Mouse (Mus musculus) G1E (cell line): ENCODE results near the gene Gdf9. TPM values are rescaled to one million over a fixed set of nuclear protein-coding genes. Genes with fewer than 3 reads are reported as not detected.

Experiments used
- ATAC-seq: 2 replicates; pipeline ENCODE4 v1.8.0; 2016; ENCODE audit warnings: mild to moderate bottlenecking; ENCODE audit not compliant: insufficient number of reproducible peaks, poor library complexity, low FRiP score, severe bottlenecking; ENCODE audit errors: extremely low read depth
- DNase-seq: peaks from one replicate; pipeline ENCODE4 v3.0.0; 2012; ENCODE audit warnings: low spot score
- H3K27me3 ChIP-seq: 2 replicates; pipeline ENCODE4 v1.6.1; 2012; ENCODE audit warnings: mild to moderate bottlenecking, low read length, inconsistent platforms; ENCODE audit not compliant: insufficient read depth
- H3K36me3 ChIP-seq: replicated peaks from 2 replicates; pipeline ENCODE3; 2012; ENCODE audit warnings: mild to moderate bottlenecking, inconsistent platforms
- H3K4me1 ChIP-seq: 2 replicates; pipeline ENCODE4 v1.6.1; 2012; ENCODE audit warnings: low read depth, low read length, inconsistent platforms, mixed read lengths; ENCODE audit not compliant: insufficient read depth
- H3K4me3 ChIP-seq: 2 replicates; pipeline ENCODE4 v1.5.1; 2012; ENCODE audit warnings: low read depth, mild to moderate bottlenecking, inconsistent platforms, low read length, moderate library complexity, mixed read lengths
- H3K9me3 ChIP-seq: replicated peaks from 2 replicates; pipeline ENCODE4 v1.6.1; 2012; ENCODE audit warnings: inconsistent platforms
- CTCF ChIP-seq: IDR thresholded peaks from 2 replicates; pipeline ENCODE4 v1.5.1; 2012; ENCODE audit warnings: low read depth, low read length, inconsistent platforms, mixed read lengths
- GATA1 ChIP-seq: IDR thresholded peaks from 2 replicates; pipeline ENCODE4 v1.6.1; 2012; ENCODE audit warnings: borderline replicate concordance, low read length, inconsistent platforms, mixed read lengths
- GATA2 ChIP-seq: IDR thresholded peaks from 2 replicates; pipeline ENCODE4 v1.6.1; 2012; ENCODE audit warnings: low read depth, low read length, inconsistent platforms, borderline replicate concordance
- POLR2AphosphoS5 ChIP-seq: IDR thresholded peaks from 2 replicates; pipeline ENCODE4 v1.6.1; 2012; ENCODE audit warnings: low read depth, low read length, inconsistent platforms; ENCODE audit not compliant: insufficient replicate concordance
- TAL1 ChIP-seq: conservative IDR thresholded peaks from 2 replicates; pipeline ENCODE4 v1.6.1; 2012; ENCODE audit warnings: low read depth, low read length, inconsistent platforms, mixed read lengths
- polyA plus RNA-seq: library from polyadenylated mRNA; stranded (reverse); fragments of >175 nt; gene quantifications from 2 replicates; pipeline ENCODE4 v1.2.3, GENCODE M21; 2012
- total RNA-seq, 2 experiments: library from RNA; stranded (forward) in 1 of 2; stranded (reverse) in 1 of 2; fragments of 200-1000 nt in 1 of 2; fragments of >200 nt in 1 of 2; fragmentation: Nextera tagmentation in 1 of 2; gene quantifications; 2 replicates each; pipeline ENCODE4 v1.2.3; 2014 to 2017

Gdf9 gene
- total and polyA plus RNA-seq, 3 experiments: 0.10 to 0.38 TPM; not detected in 1

GRCm38 (mm10) chr11:53479783-53480301 is 49.0 kb downstream of the Gdf9 start, which contains the start of the genes Gm9945 and Sowaha:
TSS of gene Gm9945 (plus strand) at chr11:53480166.
TSS of gene Sowaha (minus strand) at chr11:53480274.
- TF ChIP-seq GATA2: no peak
- no peak for TF ChIP-seq CTCF
- no peak for TF ChIP-seq TAL1
- no peak for TF ChIP-seq GATA1
- no peak for TF ChIP-seq POLR2AphosphoS5
- ATAC-seq (no peak), DNase-seq (peak; percentile 69)
- Histone ChIP-seq H3K9me3 (peaks cover 13% of the 10 kb centered on the region), H3K4me1 (peaks cover 64% of the 10 kb centered on the region), H3K36me3 (peaks cover 12% of the 10 kb centered on the region), H3K27me3 (peaks cover 9% of the 10 kb centered on the region), H3K4me3 (peak within 1 kb of the TSS; percentile 81)

DNA sequence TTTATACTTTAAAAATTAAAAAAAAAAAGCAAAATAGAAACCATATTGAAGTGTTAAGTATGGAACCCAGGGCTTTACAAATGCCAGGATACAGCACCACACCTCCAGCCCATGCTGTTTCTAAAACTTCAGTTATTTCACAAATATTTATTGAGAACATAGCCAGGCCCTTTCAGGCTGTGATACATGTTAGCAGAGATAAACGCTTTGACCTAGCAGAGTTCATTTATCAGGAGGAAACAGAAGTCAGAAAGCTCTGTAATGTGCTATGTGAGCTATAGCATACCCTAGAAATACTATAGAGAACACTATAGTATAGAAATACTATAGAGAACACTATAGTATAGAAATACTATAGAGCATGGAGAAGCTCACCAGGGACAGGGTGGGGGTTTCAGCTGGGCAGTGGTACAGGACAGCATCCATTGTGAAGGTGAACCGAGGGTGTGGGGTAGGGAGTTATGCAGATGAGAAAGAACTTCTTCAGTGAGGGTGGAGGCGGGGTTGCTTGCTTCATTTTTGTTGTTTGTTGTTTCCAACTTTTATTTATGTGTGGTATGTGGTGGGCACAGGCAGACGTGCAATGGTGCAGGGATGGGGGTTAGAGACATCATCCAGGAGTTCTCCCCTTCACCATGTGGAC is 50.4 kb downstream of the Gdf9 start:
- no peak overlapping the region; the same call in 1 of the 2 replicates for H3K4me3 ChIP-seq
- peaks cover 72% of the 10 kb centered on the region for H3K4me1 ChIP-seq
- DNase-seq (peak; percentile 39), ATAC-seq (peak; percentile 77)
- peaks cover 12% of the 10 kb centered on the region for H3K36me3 ChIP-seq
- peak; percentile 77 for TF ChIP-seq TAL1
- no peak for TF ChIP-seq GATA1
- TF ChIP-seq GATA2: no peak
- no peak for TF ChIP-seq POLR2AphosphoS5
- TF ChIP-seq CTCF: no peak
- peaks cover 7% of the 10 kb centered on the region; the same call in 1 of the 2 replicates for H3K27me3 ChIP-seq
- peaks cover 13% of the 10 kb centered on the region for H3K9me3 ChIP-seq

- peak; percentile 32; the same call in 1 of the 2 replicates for ATAC-seq
- Histone ChIP-seq H3K27me3 (peaks cover 14% of the 10 kb centered on the region), H3K4me3 (peak overlapping the region; percentile 27; the same call in 1 of the 2 replicates), H3K9me3 (peaks cover 12% of the 10 kb centered on the region), H3K36me3 (peaks cover 6% of the 10 kb centered on the region), H3K4me1 (peaks cover 76% of the 10 kb centered on the region)
- DNase-seq: peak; percentile 37
- peak; percentile 88 for TF ChIP-seq TAL1
- TF ChIP-seq POLR2AphosphoS5: no peak
Measured at GRCm38 (mm10) chr11:53483159-53483891, 52.5 kb downstream of the Gdf9 start.

DNA sequence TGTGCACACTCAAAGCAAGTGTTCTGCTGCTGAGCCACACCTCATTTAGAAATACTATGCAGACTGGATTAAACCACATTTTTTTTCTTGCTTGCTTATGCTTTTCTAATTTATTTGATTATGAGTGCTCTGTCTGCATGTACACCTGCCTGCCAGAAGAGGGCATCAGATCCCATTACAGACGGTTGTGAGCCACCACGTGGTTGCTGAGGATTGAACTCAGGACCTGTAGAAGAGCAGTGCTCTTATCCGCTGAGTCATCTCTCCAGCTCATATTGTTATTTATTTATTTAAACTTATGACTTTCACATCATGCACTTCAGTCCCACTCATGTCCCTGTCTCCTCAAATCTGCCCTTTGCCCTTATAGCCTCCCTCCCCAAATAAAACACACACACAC is 54.9 kb downstream of the Gdf9 start:
- peaks cover 7% of the 10 kb centered on the region for H3K27me3 ChIP-seq
- TF ChIP-seq POLR2AphosphoS5 (no peak), TAL1 (no peak), GATA1 (no peak), GATA2 (no peak), CTCF (0 out of 2 replicates have a peak, but pooled peaks have one; percentile 24)
- H3K36me3 ChIP-seq: no peaks in the 10 kb centered on the region
- DNase-seq (no peak), ATAC-seq (no peak)
- H3K4me3 ChIP-seq: no peak overlapping the region
- peaks cover 57% of the 10 kb centered on the region for H3K4me1 ChIP-seq
- no peaks in the 10 kb centered on the region for H3K9me3 ChIP-seq

DNA sequence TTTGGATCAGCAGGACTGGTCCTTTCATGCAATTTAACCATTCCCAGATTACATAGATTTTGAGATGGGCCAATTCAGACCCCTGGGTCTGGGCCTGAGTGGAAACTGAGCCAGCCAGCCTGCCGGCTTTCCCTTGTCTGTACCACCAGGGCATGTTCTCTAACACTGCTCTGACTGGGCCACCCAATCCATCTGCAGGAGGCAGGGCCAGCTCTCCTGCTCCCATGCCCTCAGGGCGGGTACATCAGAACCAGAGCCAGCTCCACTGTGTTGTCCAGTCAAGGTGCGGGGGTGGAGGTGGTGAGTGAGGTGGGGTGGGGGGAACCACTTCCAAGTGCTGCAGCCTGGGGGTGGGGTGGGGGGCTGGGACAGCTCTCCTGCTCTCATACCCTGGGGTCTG is 55.5 kb downstream of the Gdf9 start:
- peaks cover 52% of the 10 kb centered on the region for H3K4me1 ChIP-seq
- no peak for TF ChIP-seq POLR2AphosphoS5
- no peak for TF ChIP-seq TAL1
- no peak for TF ChIP-seq GATA2
- no peak for TF ChIP-seq GATA1
- no peak for TF ChIP-seq CTCF
- H3K4me3 ChIP-seq: no peak overlapping the region
- H3K9me3 ChIP-seq: no peaks in the 10 kb centered on the region
- no peaks in the 10 kb centered on the region for H3K36me3 ChIP-seq
- ATAC-seq (no peak), DNase-seq (no peak)
- peaks cover 7% of the 10 kb centered on the region for H3K27me3 ChIP-seq

- Histone ChIP-seq H3K4me3 (peak overlapping the region; percentile 10; the same call in 1 of the 2 replicates), H3K36me3 (no peaks in the 10 kb centered on the region), H3K4me1 (peaks cover 46% of the 10 kb centered on the region), H3K9me3 (no peaks in the 10 kb centered on the region), H3K27me3 (peaks cover 7% of the 10 kb centered on the region)
- ATAC-seq: no peak
- TF ChIP-seq GATA1 (no peak), TAL1 (no peak), GATA2 (no peak), POLR2AphosphoS5 (no peak), CTCF (no peak)
- DNase-seq: no peak
Measured at GRCm38 (mm10) chr11:53486822-53487594, 56.2 kb downstream of the Gdf9 start.

Other genes starting within 250 kb of the Gdf9 start
- gene Hspa4, start 130.6 kb upstream of the Gdf9 start, total RNA-seq (2014; fragmentation: Nextera tagmentation): 279 and 280 TPM in 2 replicates
- gene Hspa4, start 130.6 kb upstream of the Gdf9 start, total RNA-seq (2017): 327 and 391 TPM in 2 replicates
- 55.9 and 57.1 TPM in 2 replicates for gene Hspa4, start 130.6 kb upstream of the Gdf9 start, polyA plus RNA-seq
- 22.6 and 30.5 TPM in 2 replicates for gene Zcchc10, start 106.3 kb upstream of the Gdf9 start, total RNA-seq (2014; fragmentation: Nextera tagmentation)
- gene Zcchc10, start 106.3 kb upstream of the Gdf9 start, total RNA-seq (2017): 5.1 and 8.8 TPM in 2 replicates
- 2.6 and 2.8 TPM in 2 replicates for gene Zcchc10, start 106.3 kb upstream of the Gdf9 start, polyA plus RNA-seq
- gene Aff4, start 80.2 kb upstream of the Gdf9 start, total RNA-seq (2014; fragmentation: Nextera tagmentation): 246 and 249 TPM in 2 replicates
- 66.4 and 86.2 TPM in 2 replicates for gene Aff4, start 80.2 kb upstream of the Gdf9 start, total RNA-seq (2017)
- gene Aff4, start 80.2 kb upstream of the Gdf9 start, polyA plus RNA-seq: 3.4 and 4.5 TPM in 2 replicates
- gene Leap2, start 7.9 kb upstream of the Gdf9 start, total RNA-seq (2014; fragmentation: Nextera tagmentation): not detected in 2 replicates
- gene Leap2, start 7.9 kb upstream of the Gdf9 start, total RNA-seq (2017): not detected in 2 replicates
- gene Leap2, start 7.9 kb upstream of the Gdf9 start, polyA plus RNA-seq: not detected in 2 replicates
- gene Uqcrq, start 192 bp upstream of the Gdf9 start, total RNA-seq (2014; fragmentation: Nextera tagmentation): 63.3 and 67.6 TPM in 2 replicates
- 25.6 and 30.4 TPM in 2 replicates for gene Uqcrq, start 192 bp upstream of the Gdf9 start, total RNA-seq (2017)
- 167 and 193 TPM in 2 replicates for gene Uqcrq, start 192 bp upstream of the Gdf9 start, polyA plus RNA-seq
- not detected in 2 replicates for gene Gm10447, start 26.1 kb downstream of the Gdf9 start, total RNA-seq (2014; fragmentation: Nextera tagmentation)
- not detected in 2 replicates for gene Gm10447, start 26.1 kb downstream of the Gdf9 start, total RNA-seq (2017)
- gene Gm10447, start 26.1 kb downstream of the Gdf9 start, polyA plus RNA-seq: not detected in 2 replicates
- not detected in 2 replicates for gene Shroom1, start 26.2 kb downstream of the Gdf9 start, total RNA-seq (2014; fragmentation: Nextera tagmentation)
- gene Shroom1, start 26.2 kb downstream of the Gdf9 start, total RNA-seq (2017): 0.11 TPM in 1 of 2 replicates, not detected in the other
- not detected in 2 replicates for gene Shroom1, start 26.2 kb downstream of the Gdf9 start, polyA plus RNA-seq
- not detected in 2 replicates for gene Gm9837, start 39.5 kb downstream of the Gdf9 start, total RNA-seq (2014; fragmentation: Nextera tagmentation)
- gene Gm9837, start 39.5 kb downstream of the Gdf9 start, total RNA-seq (2017): 0.16 TPM in 1 of 2 replicates, not detected in the other
- gene Gm9837, start 39.5 kb downstream of the Gdf9 start, polyA plus RNA-seq: not detected in 2 replicates
- gene Gm9945, start 49.1 kb downstream of the Gdf9 start, total RNA-seq (2014; fragmentation: Nextera tagmentation): not detected in 2 replicates
- 0.29 and 0.76 TPM in 2 replicates for gene Gm9945, start 49.1 kb downstream of the Gdf9 start, total RNA-seq (2017)
- gene Gm9945, start 49.1 kb downstream of the Gdf9 start, polyA plus RNA-seq: 0.27 TPM in 1 of 2 replicates, not detected in the other
- gene Sowaha, start 49.3 kb downstream of the Gdf9 start, total RNA-seq (2014; fragmentation: Nextera tagmentation): 6.8 TPM in 2 replicates
- gene Sowaha, start 49.3 kb downstream of the Gdf9 start, total RNA-seq (2017): 2.1 and 3.0 TPM in 2 replicates
- gene Sowaha, start 49.3 kb downstream of the Gdf9 start, polyA plus RNA-seq: 4.9 and 6.1 TPM in 2 replicates
- gene Sept8, start 88.2 kb downstream of the Gdf9 start, total RNA-seq (2014; fragmentation: Nextera tagmentation): 186 and 202 TPM in 2 replicates
- 156 and 172 TPM in 2 replicates for gene Sept8, start 88.2 kb downstream of the Gdf9 start, total RNA-seq (2017)
- gene Sept8, start 88.2 kb downstream of the Gdf9 start, polyA plus RNA-seq: 124 and 136 TPM in 2 replicates
- 20.2 and 22.3 TPM in 2 replicates for gene Kif3a, start 136.4 kb downstream of the Gdf9 start, total RNA-seq (2014; fragmentation: Nextera tagmentation)
- 25.7 and 27.5 TPM in 2 replicates for gene Kif3a, start 136.4 kb downstream of the Gdf9 start, total RNA-seq (2017)
- 11.2 and 12.0 TPM in 2 replicates for gene Kif3a, start 136.4 kb downstream of the Gdf9 start, polyA plus RNA-seq
- gene Il4, start 187.6 kb downstream of the Gdf9 start, total RNA-seq (2014; fragmentation: Nextera tagmentation): 35.8 and 40.6 TPM in 2 replicates
- 87.7 and 99.1 TPM in 2 replicates for gene Il4, start 187.6 kb downstream of the Gdf9 start, total RNA-seq (2017)
- 0.43 and 1.0 TPM in 2 replicates for gene Il4, start 187.6 kb downstream of the Gdf9 start, polyA plus RNA-seq
- 0.63 TPM in 1 of 2 replicates, not detected in the other for gene Il13, start 203.7 kb downstream of the Gdf9 start, total RNA-seq (2014; fragmentation: Nextera tagmentation)
- 3.2 and 4.7 TPM in 2 replicates for gene Il13, start 203.7 kb downstream of the Gdf9 start, total RNA-seq (2017)
- not detected in 2 replicates for gene Il13, start 203.7 kb downstream of the Gdf9 start, polyA plus RNA-seq